Mouse (Mus musculus) heart, postnatal 0 days (tissue): ENCODE data around the gene Abhd10. TPM values are rescaled to one million over a fixed set of nuclear protein-coding genes. Genes with fewer than 3 reads are reported as not detected.

ENCODE experiments used
- ATAC-seq: fragments of 200-750 bp; cut with Nextera tagmentation; 2 replicates; pipeline ENCODE4 v1.8.0; 2017; ENCODE audit warnings: low read depth, moderate number of reproducible peaks, moderate library complexity; ENCODE audit not compliant: insufficient read depth
- DNase-seq: peaks from one replicate; pipeline ENCODE4 v3.0.0-alpha.2; 2016; ENCODE audit warnings: low spot score
- H3K27ac ChIP-seq: fragments of 300-500 bp; sonication (generic); 2 replicates; pipeline ENCODE4 v1.5.1; 2014; ENCODE audit warnings: low read depth, mild to moderate bottlenecking
- H3K27me3 ChIP-seq: fragments of 300-500 bp; sonication (generic); 2 replicates; pipeline ENCODE4 v1.6.1; 2014; ENCODE audit warnings: low read length, mixed read lengths; ENCODE audit not compliant: control insufficient read depth, insufficient read depth
- H3K36me3 ChIP-seq: fragments of 300-500 bp; sonication (generic); replicated peaks from 2 replicates; pipeline ENCODE4 v1.6.1; 2014; ENCODE audit warnings: low read length, mixed read lengths; ENCODE audit not compliant: control insufficient read depth, insufficient read depth
- H3K4me1 ChIP-seq: fragments of 300-500 bp; sonication (generic); 2 replicates; pipeline ENCODE4 v1.6.1; 2014; ENCODE audit warnings: antibody characterized with exemption; ENCODE audit not compliant: control insufficient read depth, insufficient read depth
- H3K4me2 ChIP-seq: fragments of 300-500 bp; sonication (generic); 2 replicates; pipeline ENCODE4 v1.6.1; 2014; ENCODE audit warnings: low read depth, mild to moderate bottlenecking, low read length, moderate library complexity
- H3K4me3 ChIP-seq: fragments of 300-500 bp; sonication (generic); 2 replicates; pipeline ENCODE4 v1.5.1; 2014; ENCODE audit warnings: low read depth, low read length
- H3K9ac ChIP-seq: fragments of 300-500 bp; sonication (generic); replicated peaks from 2 replicates; pipeline ENCODE4 v1.6.1; 2014; ENCODE audit warnings: low read depth, low read length, mixed read lengths
- H3K9me3 ChIP-seq: fragments of 300-500 bp; sonication (generic); replicated peaks from 2 replicates; pipeline ENCODE4 v1.6.1; 2016; ENCODE audit warnings: low read length; ENCODE audit not compliant: control insufficient read depth
- CTCF ChIP-seq: IDR thresholded peaks from 2 replicates; pipeline ENCODE4 v1.5.1; 2016; ENCODE audit warnings: antibody characterized with exemption, control low read depth, low read depth
- EP300 ChIP-seq: IDR thresholded peaks from 2 replicates; pipeline ENCODE4 v1.6.1; 2016; ENCODE audit warnings: antibody characterized with exemption, low read depth
- WGBS: fragments of 180-500 bp; shearing (Covaris S2); extraction: QIAGEN DNeasy Blood & Tissue Kit; methylation state at CpG from one replicate; pipeline ENCODE4 v1.1.7; 2014; 5-methylcytosine and 5-hydroxymethylcytosine counted together
- polyA plus RNA-seq: library from polyadenylated mRNA; unstranded; fragments of >200 nt; fragmentation: Nextera tagmentation; extraction: Ambion mirVana; gene quantifications from 2 replicates; pipeline ENCODE4 v1.2.1, GENCODE M21; 2015
- total RNA-seq: library from RNA; depleted of rRNA; stranded (reverse); fragments of >200 nt; gene quantifications from 2 replicates; pipeline ENCODE4 v1.2.3, GENCODE M21; 2014; ENCODE audit warnings: low replicate concordance

Gene Abhd10
- total and polyA plus RNA-seq, 2 experiments from 2014 or later, result 8.7 to 30.8 TPM

DNA sequence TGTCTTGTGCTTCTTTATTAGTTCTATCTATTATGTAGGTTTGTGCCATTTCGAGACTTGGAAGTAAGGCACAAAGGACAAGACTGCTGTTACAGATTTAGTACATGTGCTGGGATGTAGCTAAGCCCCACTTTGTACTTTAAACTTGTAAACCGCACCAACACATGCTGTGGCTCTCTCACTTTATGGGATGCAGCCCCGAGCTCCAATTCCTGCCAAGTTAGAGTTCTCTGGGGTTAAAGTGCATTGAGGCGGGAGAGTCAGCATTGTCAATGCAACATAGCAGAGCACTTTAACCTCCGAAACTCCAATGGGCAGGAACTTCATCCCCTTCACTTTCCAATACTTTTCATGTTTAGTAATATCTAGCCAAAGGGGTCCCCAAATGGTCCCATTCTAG lies 13.6 kb downstream of the Abhd10 start:
- H3K36me3 ChIP-seq, result peaks cover 45% of the 10 kb centered on the region
- H3K9me3 ChIP-seq, result no peaks in the 10 kb centered on the region
- no peak overlapping the region for H3K4me3 ChIP-seq
- no peak overlapping the region for H3K27ac ChIP-seq
- 83% methylated on average over 5 of the region's 5 CpGs for WGBS
- ATAC-seq, result no peak
- H3K4me1 ChIP-seq, result 0 out of 2 replicates have a peak, but pooled peaks cover under 1% of the 10 kb centered on the region
- no peaks in the 10 kb centered on the region for H3K27me3 ChIP-seq
- H3K9ac ChIP-seq, result no peak overlapping the region
- no peak for TF ChIP-seq EP300
- no peak for TF ChIP-seq CTCF
- DNase-seq, result no peak
- H3K4me2 ChIP-seq, result no peak overlapping the region

DNA sequence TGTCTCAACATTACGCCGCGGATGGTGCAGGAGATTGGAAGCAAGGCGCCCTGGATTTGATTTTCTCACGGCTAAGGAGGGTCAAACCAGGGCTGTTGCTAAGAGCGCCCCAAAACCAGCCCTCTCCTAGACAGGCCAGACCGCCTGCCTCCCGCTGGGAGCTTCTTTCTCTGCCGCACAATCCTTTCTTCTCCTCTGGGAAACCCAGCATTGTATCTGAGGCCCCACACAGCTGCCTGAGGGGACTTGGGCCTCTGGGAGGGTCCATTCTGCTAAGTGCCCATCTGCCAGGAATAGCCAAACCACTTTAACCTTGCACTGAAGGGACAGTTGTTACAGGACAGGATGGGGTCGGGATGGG lies 18.0 kb downstream of the Abhd10 start:
- Histone ChIP-seq H3K36me3 (peaks cover 8% of the 10 kb centered on the region), H3K9me3 (no peaks in the 10 kb centered on the region), H3K4me1 (0 out of 2 replicates have a peak, but pooled peaks cover 7% of the 10 kb centered on the region), H3K4me3 (peak overlapping the region; percentile 47), H3K27me3 (no peaks in the 10 kb centered on the region), H3K4me2 (peak overlapping the region; percentile 90), H3K27ac (no peak overlapping the region), H3K9ac (peak overlapping the region; percentile 36; the same call in 1 of the 2 replicates)
- no peak for TF ChIP-seq EP300
- no peak for TF ChIP-seq CTCF
- DNase-seq (peak; percentile 7), ATAC-seq (peak; percentile 17; the same call in 1 of the 2 replicates)
- 2% methylated on average over 10 of the region's 10 CpGs for WGBS

DNA sequence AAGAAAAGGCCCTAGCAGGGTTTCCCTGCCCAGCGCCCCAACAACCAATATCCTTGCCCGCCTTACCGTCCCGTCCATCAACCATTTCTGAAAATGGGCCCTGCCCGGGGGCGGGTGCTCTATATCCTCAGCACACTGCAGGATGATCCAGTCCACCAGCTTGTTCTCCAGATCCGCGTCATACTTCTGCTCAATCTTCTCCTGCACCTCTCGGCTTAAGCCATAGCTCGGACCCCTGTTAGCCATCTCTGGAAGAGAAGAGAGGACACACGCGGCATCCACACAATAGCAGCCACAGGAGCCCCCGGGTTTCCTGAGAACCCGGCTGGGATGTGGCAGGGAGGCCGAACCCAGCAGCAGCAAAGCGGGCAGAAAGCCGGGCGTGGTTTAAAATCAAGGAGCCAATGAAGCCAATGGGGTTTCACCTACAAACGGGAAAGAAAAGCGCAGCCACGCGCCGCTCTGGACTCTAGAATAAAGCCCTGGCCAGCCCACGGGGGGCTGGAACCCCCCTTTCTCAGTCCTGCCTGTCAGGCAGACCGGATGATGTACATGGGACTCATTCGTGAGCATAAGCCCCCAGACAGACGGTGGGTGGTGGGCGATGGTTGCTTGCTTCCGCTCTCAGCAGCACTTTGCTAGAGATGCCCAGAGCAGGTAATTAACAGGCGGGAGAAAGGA lies 18.6 kb downstream of the Abhd10 start, which contains the start of gene Tagln3:
Gene Tagln3, minus strand, starts transcription at position 548 of the 681 bp plus-strand sequence.
- 2% methylated on average over 30 of the region's 30 CpGs for WGBS

DNA sequence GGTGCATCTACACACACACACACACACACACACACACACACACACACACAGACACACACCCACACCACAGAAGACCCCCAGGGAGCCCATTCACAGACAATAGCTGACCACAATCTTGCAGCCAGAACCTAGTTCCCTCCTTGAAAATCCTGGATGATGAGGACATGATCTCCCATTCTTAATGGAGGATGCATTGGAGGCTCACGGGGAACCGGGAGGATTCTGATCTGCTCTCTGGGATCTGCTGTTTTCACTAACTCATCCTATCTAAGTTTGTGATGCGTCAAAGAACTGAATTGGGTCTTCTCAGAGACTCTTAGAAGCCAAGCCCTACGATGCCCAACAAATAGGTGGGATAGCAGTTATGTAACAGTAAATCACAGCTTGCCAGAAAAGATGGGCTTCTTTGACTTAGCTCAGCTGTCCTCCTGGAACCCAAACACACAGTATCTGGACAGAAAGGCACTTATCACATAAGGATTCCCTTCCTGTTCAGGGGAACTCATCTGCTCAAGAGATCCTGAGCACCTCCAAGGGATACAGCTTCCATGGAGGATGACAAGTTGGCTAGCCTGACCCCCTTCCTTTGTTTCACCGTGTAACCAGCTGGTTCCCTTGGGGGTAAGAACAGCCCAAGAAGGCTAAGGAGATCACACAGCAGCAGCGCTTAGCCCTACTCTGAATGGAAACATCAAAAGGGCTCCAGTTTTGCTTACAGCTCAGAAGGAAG lies 19.4 kb downstream of the Abhd10 start:
- Histone ChIP-seq H3K9ac (no peak overlapping the region), H3K27ac (no peak overlapping the region), H3K36me3 (no peaks in the 10 kb centered on the region), H3K4me2 (peak overlapping the region; percentile 90; the same call in 1 of the 2 replicates), H3K4me1 (0 out of 2 replicates have a peak, but pooled peaks cover 7% of the 10 kb centered on the region), H3K9me3 (no peaks in the 10 kb centered on the region), H3K27me3 (no peaks in the 10 kb centered on the region), H3K4me3 (peak overlapping the region; percentile 47)
- TF ChIP-seq EP300, result no peak
- no peak for TF ChIP-seq CTCF
- DNase-seq, result no peak
- 74% methylated on average over 6 of the region's 6 CpGs for WGBS
- no peak for ATAC-seq

More for the DNA sequence above, 18.6 kb downstream of the Abhd10 start, which contains the start of gene Tagln3:
- H3K9ac ChIP-seq, result peak within 1 kb of the TSS; percentile 36; the same call in 1 of the 2 replicates
- TF ChIP-seq CTCF (no peak), EP300 (no peak)
- peak within 1 kb of the TSS; percentile 90 for H3K4me2 ChIP-seq
- peak within 1 kb of the TSS; percentile 47 for H3K4me3 ChIP-seq
- no peak within 1 kb of the TSS for H3K27ac ChIP-seq
- 0 out of 2 replicates have a peak, but pooled peaks cover 7% of the 10 kb centered on the region for H3K4me1 ChIP-seq
- 0 out of 2 replicates have a peak, but pooled peaks cover 4% of the 10 kb centered on the region for H3K36me3 ChIP-seq
- H3K27me3 ChIP-seq, result no peaks in the 10 kb centered on the region
- DNase-seq, result peak; percentile 12
- H3K9me3 ChIP-seq, result no peaks in the 10 kb centered on the region
- ATAC-seq, result peak; percentile 41

DNA sequence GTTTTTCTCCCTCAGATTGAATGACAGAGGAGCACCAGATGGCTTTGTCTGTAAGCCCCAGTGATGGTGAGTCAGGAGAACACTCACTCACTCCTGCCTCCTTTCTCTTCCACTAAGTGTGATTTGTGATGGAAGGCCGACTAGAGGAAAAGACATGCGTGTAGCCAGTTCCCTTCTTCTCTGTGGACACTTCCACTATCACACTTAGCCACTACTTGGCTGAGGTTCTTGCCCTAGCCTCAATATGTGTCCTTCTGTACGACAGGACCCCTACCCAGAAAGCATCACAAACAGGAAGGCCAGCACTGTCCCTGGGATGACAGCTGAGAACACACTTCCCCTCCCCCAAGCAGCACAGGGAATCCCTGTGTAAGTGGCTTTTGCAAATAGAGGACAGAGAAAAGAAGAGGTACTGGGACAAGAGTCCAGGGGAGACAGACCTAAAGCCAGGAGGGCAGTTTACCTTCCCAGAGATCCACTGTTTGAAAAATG lies 20.2 kb downstream of the Abhd10 start:
- ATAC-seq, result no peak
- H3K27ac ChIP-seq, result no peak overlapping the region
- no peaks in the 10 kb centered on the region for H3K36me3 ChIP-seq
- H3K9me3 ChIP-seq, result no peaks in the 10 kb centered on the region
- no peak overlapping the region for H3K4me2 ChIP-seq
- no peak for DNase-seq
- H3K4me1 ChIP-seq, result 0 out of 2 replicates have a peak, but pooled peaks cover 7% of the 10 kb centered on the region
- no peak overlapping the region for H3K4me3 ChIP-seq
- no peaks in the 10 kb centered on the region for H3K27me3 ChIP-seq
- H3K9ac ChIP-seq, result no peak overlapping the region
- 74% methylated on average over 3 of the region's 3 CpGs for WGBS
- no peak for TF ChIP-seq EP300
- TF ChIP-seq CTCF, result no peak
